9 mouse cellular contexts compared by ENCODE assay signal in genomic region chr3:131299908-131300307, GRCm38 (mm10). TPM values are rescaled to one million over a fixed set of nuclear protein-coding genes. Genes with fewer than 3 reads are reported as not detected.
DNase-seq lines count a peak whose midpoint lies in the region; ATAC-seq and TF ChIP-seq lines count a peak whose summit lies in the region.
"Had no signal": no experiment of that assay in that cellular context is flagged by ENCODE, and none has a peak within 500 bp of the region (broad histone marks: within the 10 kb centered on the region; RNA-seq: fewer than 3 reads in every experiment).

No protein-coding gene starts in this region.

- TF ChIP-seq CTCF in intestine, postnatal 0 days (IDR thresholded peaks at IDR 0.05; ENCODE audit: low read depth): peak; percentile 82

- no peaks in the 10 kb centered on the region for H3K27me3 ChIP-seq in intestine, postnatal 0 days (replicated peaks; ENCODE audit: control insufficient read depth, insufficient read depth, low read length)
- no peaks in the 10 kb centered on the region for H3K27me3 ChIP-seq in intestine, embryonic 16.5 days (replicated peaks; ENCODE audit: control insufficient read depth, insufficient read depth, low read length)

- no peak for ATAC-seq in intestine, postnatal 0 days
- no peak for ATAC-seq in intestine, embryonic 16.5 days

- peak; percentile 75 for DNase-seq in CD4-positive, CD25-positive, alpha-beta regulatory T cell, adult 2 months (ENCODE audit: low read depth, low spot score)
- peak; percentile 75 for DNase-seq in R1 (ENCODE audit: low read depth, low spot score)
- DNase-seq in lung, postnatal 10 days: peak; percentile 29
- DNase-seq in right cerebral cortex, postnatal 4 days: no peak
- no peak for DNase-seq in right cerebral cortex, postnatal 36 days (ENCODE audit: low spot score in 2 of 2)
- DNase-seq in kidney, postnatal 10 days: no peak

- no peaks in the 10 kb centered on the region for H3K9me3 ChIP-seq in intestine, postnatal 0 days (ENCODE audit: control insufficient read depth)
- H3K9me3 ChIP-seq in intestine, embryonic 16.5 days (ENCODE audit: control insufficient read depth, low read length): no peaks in the 10 kb centered on the region
- H3K9me3 ChIP-seq: midbrain, embryonic 12.5 days had no signal

- H3K36me3 ChIP-seq in intestine, postnatal 0 days (ENCODE audit: control insufficient read depth, insufficient read depth): peaks cover 18% of the 10 kb centered on the region
- no peaks in the 10 kb centered on the region for H3K36me3 ChIP-seq in intestine, embryonic 16.5 days (ENCODE audit: control insufficient read depth, insufficient read depth, low read length)
- H3K36me3 ChIP-seq: midbrain, embryonic 12.5 days had no signal

- no peak overlapping the region for H3K9ac ChIP-seq in intestine, postnatal 0 days (ENCODE audit: low read depth, low read length)
- no peak overlapping the region for H3K9ac ChIP-seq in intestine, embryonic 16.5 days (ENCODE audit: low read depth, low read length)
- H3K9ac ChIP-seq: midbrain, embryonic 12.5 days had no signal

- H3K4me3 ChIP-seq in intestine, postnatal 0 days (ENCODE audit: low read depth, low read length): no peak overlapping the region
- H3K4me3 ChIP-seq in intestine, embryonic 16.5 days (ENCODE audit: low read length): no peak overlapping the region
- H3K4me3 ChIP-seq: midbrain, embryonic 12.5 days had no signal

- WGBS in intestine, postnatal 0 days: 4% methylated on average over 6 of the region's 6 CpGs
- WGBS in intestine, embryonic 16.5 days: 9% methylated on average over 6 of the region's 6 CpGs

- H3K4me1 ChIP-seq in intestine, postnatal 0 days (replicated peaks; ENCODE audit: control insufficient read depth, insufficient read depth, low read length): 0 out of 2 replicates have a peak, but pooled peaks cover 6% of the 10 kb centered on the region
- H3K4me1 ChIP-seq in intestine, embryonic 16.5 days (ENCODE audit: control insufficient read depth, insufficient read depth, low read length): peaks cover 6% of the 10 kb centered on the region; the same call in 1 of the 2 replicates

- H3K27ac ChIP-seq in intestine, postnatal 0 days (ENCODE audit: low read depth, low read length): no peak overlapping the region
- H3K27ac ChIP-seq in intestine, embryonic 16.5 days (ENCODE audit: low read length): no peak overlapping the region
- H3K27ac ChIP-seq: midbrain, embryonic 12.5 days had no signal

- H3K4me2 ChIP-seq in intestine, postnatal 0 days (replicated peaks; ENCODE audit: low read depth): no peak overlapping the region
- no peak overlapping the region for H3K4me2 ChIP-seq in intestine, embryonic 16.5 days (ENCODE audit: low read depth, low read length)
- H3K4me2 ChIP-seq: midbrain, embryonic 12.5 days had no signal

RNA-seq across cellular contexts. Expression of gene Cyp2u1, which starts 3.1 kb away (rescaled TPM):
- 17.1 and 24.2 TPM in 2 replicates for polyA plus RNA-seq in intestine, postnatal 0 days (2015; fragmentation: Nextera tagmentation; extraction: Ambion mirVana)
- polyA plus RNA-seq in intestine, embryonic 16.5 days (2015; fragmentation: Nextera tagmentation; extraction: Ambion mirVana): 9.7 and 11.4 TPM in 2 replicates

RNA-seq across cellular contexts. Expression of gene Hadh, which starts 28.0 kb away (rescaled TPM):
- 581 and 642 TPM in 2 replicates for polyA plus RNA-seq in intestine, postnatal 0 days (2015; fragmentation: Nextera tagmentation; extraction: Ambion mirVana)
- 369 and 438 TPM in 2 replicates for polyA plus RNA-seq in intestine, embryonic 16.5 days (2015; fragmentation: Nextera tagmentation; extraction: Ambion mirVana)

Comparison
In these comparisons a context has a peak if more than half of its experiments do, and no peak if none do; other contexts are left out.
1. DNase-seq: peak in CD4-positive, CD25-positive, alpha-beta regulatory T cell, adult 2 months (single experiment), R1 (single experiment) and lung, postnatal 10 days (single experiment); none in right cerebral cortex, postnatal 4 days (single experiment), right cerebral cortex, postnatal 36 days (0 of 2) and kidney, postnatal 10 days (single experiment).